Mouse (Mus musculus) midbrain, embryonic 13.5 days (tissue): ENCODE measurements at regions not wholly inside any gene's neighbourhood (a gene's known extent, or its start where the extent isn't known, plus 50 kb on each side); places are given as distances from the start of the nearest gene placed in this dataset.
"Not testable (repeated sequence)": the region's sequence is repeated elsewhere in the genome, so short reads cannot be mapped to it uniquely, and the experiment has no call there.

Experiments used
- ATAC-seq: fragments of 200-750 bp; cut with Nextera tagmentation; 2 replicates; pipeline ENCODE4 v1.8.0; 2017; ENCODE audit warnings: mild to moderate bottlenecking, moderate TSS enrichment, moderate library complexity
- H3K27ac ChIP-seq: fragments of 300-500 bp; sonication (generic); 2 replicates; pipeline ENCODE4 v1.5.1; 2015; ENCODE audit warnings: inconsistent platforms, mild to moderate bottlenecking, moderate library complexity
- H3K27me3 ChIP-seq: fragments of 300-500 bp; sonication (generic); 2 replicates; pipeline ENCODE4 v1.6.1; 2015; ENCODE audit warnings: mild to moderate bottlenecking, inconsistent platforms
- H3K36me3 ChIP-seq: fragments of 300-500 bp; sonication (generic); 2 replicates; pipeline ENCODE4 v1.6.1; 2015; ENCODE audit warnings: mild to moderate bottlenecking, inconsistent platforms
- H3K4me1 ChIP-seq: fragments of 300-500 bp; sonication (generic); replicated peaks from 2 replicates; pipeline ENCODE4 v1.6.1; 2015; ENCODE audit warnings: inconsistent platforms
- H3K4me2 ChIP-seq: fragments of 300-500 bp; sonication (generic); replicated peaks from 2 replicates; pipeline ENCODE4 v1.6.1; 2015; ENCODE audit warnings: moderate library complexity, mild to moderate bottlenecking, inconsistent platforms
- H3K4me3 ChIP-seq: fragments of 300-500 bp; sonication (generic); replicated peaks from 2 replicates; pipeline ENCODE4 v1.5.1; 2015; ENCODE audit warnings: mild to moderate bottlenecking, inconsistent platforms
- H3K9ac ChIP-seq: fragments of 300-500 bp; sonication (generic); replicated peaks from 2 replicates; pipeline ENCODE4 v1.6.1; 2015; ENCODE audit warnings: mild to moderate bottlenecking, inconsistent platforms
- H3K9me3 ChIP-seq: fragments of 300-500 bp; sonication (generic); 2 replicates; pipeline ENCODE4 v1.6.1; 2016; ENCODE audit warnings: mild to moderate bottlenecking, inconsistent platforms
- WGBS: fragments of 180-500 bp; shearing (Covaris S2); methylation state at CpG from one replicate; pipeline ENCODE4 v1.1.7; 2015; 5-methylcytosine and 5-hydroxymethylcytosine counted together

GRCm38 (mm10) chr10:48582006-48582405 is 1206.6 kb downstream of the Grik2 start:
- no peaks in the 10 kb centered on the region for H3K4me1 ChIP-seq
- no peak for ATAC-seq
- H3K9ac ChIP-seq = no peak overlapping the region
- H3K27me3 ChIP-seq = no peaks in the 10 kb centered on the region
- no peaks in the 10 kb centered on the region for H3K36me3 ChIP-seq
- no peak overlapping the region for H3K4me2 ChIP-seq
- no peak overlapping the region for H3K27ac ChIP-seq
- H3K9me3 ChIP-seq = no peaks in the 10 kb centered on the region
- 70% methylated on average over 1 of the region's 1 CpGs for WGBS
- no peak overlapping the region for H3K4me3 ChIP-seq

- Histone ChIP-seq H3K4me3 (no peak overlapping the region), H3K27ac (no peak overlapping the region), H3K9ac (no peak overlapping the region), H3K36me3 (no peaks in the 10 kb centered on the region), H3K4me2 (no peak overlapping the region), H3K4me1 (no peaks in the 10 kb centered on the region), H3K27me3 (no peaks in the 10 kb centered on the region), H3K9me3 (no peaks in the 10 kb centered on the region)
- 86% methylated on average over 1 of the region's 1 CpGs for WGBS
- ATAC-seq = no peak
These were observed 1207.5 kb downstream of the Grik2 start for GRCm38 (mm10) chr10:48581081-48581480.

GRCm38 (mm10) chr10:48572600-48572999 is 1216.0 kb downstream of the Grik2 start:
- no peak for ATAC-seq
- no peaks in the 10 kb centered on the region for H3K36me3 ChIP-seq
- no peak overlapping the region for H3K4me3 ChIP-seq
- H3K27me3 ChIP-seq = no peaks in the 10 kb centered on the region
- 93% methylated on average over 2 of the region's 2 CpGs for WGBS
- no peak overlapping the region for H3K27ac ChIP-seq
- H3K9ac ChIP-seq = no peak overlapping the region
- no peak overlapping the region for H3K4me2 ChIP-seq
- no peaks in the 10 kb centered on the region for H3K9me3 ChIP-seq
- no peaks in the 10 kb centered on the region for H3K4me1 ChIP-seq

- not testable (repeated sequence) for H3K27ac ChIP-seq, H3K4me1 ChIP-seq, H3K4me3 ChIP-seq, H3K9me3 ChIP-seq, H3K4me2 ChIP-seq, H3K27me3 ChIP-seq, H3K9ac ChIP-seq, ATAC-seq, H3K36me3 ChIP-seq
- WGBS = 79% methylated on average over 2 of the region's 2 CpGs
These were observed 1238.8 kb downstream of the Grik2 start for GRCm38 (mm10) chr10:48549791-48550190.

- H3K9me3 ChIP-seq = no peaks in the 10 kb centered on the region
- no peak overlapping the region for H3K9ac ChIP-seq
- H3K36me3 ChIP-seq = no peaks in the 10 kb centered on the region
- H3K4me2 ChIP-seq = no peak overlapping the region
- H3K4me3 ChIP-seq = no peak overlapping the region
- no peaks in the 10 kb centered on the region for H3K27me3 ChIP-seq
- no peaks in the 10 kb centered on the region for H3K4me1 ChIP-seq
- WGBS = 89% methylated on average over 1 of the region's 1 CpGs
- ATAC-seq = no peak
- no peak overlapping the region for H3K27ac ChIP-seq
These were observed 1266.3 kb downstream of the Grik2 start for GRCm38 (mm10) chr10:48522258-48522657.

- Histone ChIP-seq H3K4me3 (no peak overlapping the region), H3K9ac (no peak overlapping the region), H3K27me3 (no peaks in the 10 kb centered on the region), H3K36me3 (no peaks in the 10 kb centered on the region), H3K4me2 (no peak overlapping the region), H3K27ac (no peak overlapping the region), H3K4me1 (no peaks in the 10 kb centered on the region), H3K9me3 (no peaks in the 10 kb centered on the region)
- no peak for ATAC-seq
- WGBS = 67% methylated on average over 1 of the region's 1 CpGs
These were observed 1315.6 kb downstream of the Grik2 start for GRCm38 (mm10) chr10:48472927-48473326.

GRCm38 (mm10) chr10:48443739-48444342 is 1344.7 kb downstream of the Grik2 start:
- ATAC-seq = peak; percentile 58

GRCm38 (mm10) chr10:48433287-48433686 is 1355.3 kb downstream of the Grik2 start:
- H3K27ac ChIP-seq = no peak overlapping the region
- no peak overlapping the region for H3K4me2 ChIP-seq
- H3K36me3 ChIP-seq = no peaks in the 10 kb centered on the region
- H3K9ac ChIP-seq = no peak overlapping the region
- H3K27me3 ChIP-seq = no peaks in the 10 kb centered on the region
- H3K4me1 ChIP-seq = no peaks in the 10 kb centered on the region
- ATAC-seq = no peak
- H3K9me3 ChIP-seq = no peaks in the 10 kb centered on the region
- H3K4me3 ChIP-seq = no peak overlapping the region

More at GRCm38 (mm10) chr10:48443739-48444342, 1344.7 kb downstream of the Grik2 start:
- Histone ChIP-seq H3K9ac (no peak overlapping the region), H3K36me3 (no peaks in the 10 kb centered on the region), H3K27me3 (no peaks in the 10 kb centered on the region), H3K4me1 (no peaks in the 10 kb centered on the region), H3K4me2 (no peak overlapping the region), H3K9me3 (no peaks in the 10 kb centered on the region), H3K4me3 (no peak overlapping the region), H3K27ac (no peak overlapping the region)
- WGBS = 81% methylated on average over 1 of the region's 1 CpGs

- no peak overlapping the region for H3K4me3 ChIP-seq
- ATAC-seq = no peak
- no peaks in the 10 kb centered on the region for H3K9me3 ChIP-seq
- H3K36me3 ChIP-seq = no peaks in the 10 kb centered on the region
- H3K27ac ChIP-seq = no peak overlapping the region
- no peaks in the 10 kb centered on the region for H3K27me3 ChIP-seq
- H3K4me1 ChIP-seq = no peaks in the 10 kb centered on the region
- H3K9ac ChIP-seq = no peak overlapping the region
- no peak overlapping the region for H3K4me2 ChIP-seq
These were observed 1363.1 kb downstream of the Grik2 start for GRCm38 (mm10) chr10:48425501-48425900.

- WGBS = 85% methylated on average over 3 of the region's 3 CpGs
- Histone ChIP-seq H3K4me1 (no peaks in the 10 kb centered on the region), H3K9ac (no peak overlapping the region), H3K4me3 (no peak overlapping the region), H3K9me3 (peaks cover 5% of the 10 kb centered on the region; the same call in 1 of the 2 replicates), H3K36me3 (no peaks in the 10 kb centered on the region), H3K27ac (no peak overlapping the region), H3K27me3 (no peaks in the 10 kb centered on the region), H3K4me2 (no peak overlapping the region)
- ATAC-seq = no peak
These were observed 1383.5 kb downstream of the Grik2 start for GRCm38 (mm10) chr10:48405071-48405470.
